Mouse (Mus musculus) heart, postnatal 0 days (tissue): ENCODE data around the gene Irx4.

ENCODE experiments used
- CTCF ChIP-seq: IDR thresholded peaks from 2 replicates; pipeline ENCODE4 v1.5.1; 2016; ENCODE audit warnings: antibody characterized with exemption, control low read depth, low read depth
- EP300 ChIP-seq: IDR thresholded peaks from 2 replicates; pipeline ENCODE4 v1.6.1; 2016; ENCODE audit warnings: antibody characterized with exemption, low read depth

- TF ChIP-seq EP300 (no peak), CTCF (no peak)
These were observed 18.9 kb downstream of the Irx4 start for GRCm38 (mm10) chr13:73279196-73279595.
